Mouse (Mus musculus) yolk sac, embryonic 10.5 days (tissue): ENCODE data around the gene Tmprss2.

Source experiments
- DNase-seq: peaks from one replicate; pipeline ENCODE4 v3.0.0-alpha.2; 2017; ENCODE audit warnings: low spot score

The Tmprss2 gene

DNA sequence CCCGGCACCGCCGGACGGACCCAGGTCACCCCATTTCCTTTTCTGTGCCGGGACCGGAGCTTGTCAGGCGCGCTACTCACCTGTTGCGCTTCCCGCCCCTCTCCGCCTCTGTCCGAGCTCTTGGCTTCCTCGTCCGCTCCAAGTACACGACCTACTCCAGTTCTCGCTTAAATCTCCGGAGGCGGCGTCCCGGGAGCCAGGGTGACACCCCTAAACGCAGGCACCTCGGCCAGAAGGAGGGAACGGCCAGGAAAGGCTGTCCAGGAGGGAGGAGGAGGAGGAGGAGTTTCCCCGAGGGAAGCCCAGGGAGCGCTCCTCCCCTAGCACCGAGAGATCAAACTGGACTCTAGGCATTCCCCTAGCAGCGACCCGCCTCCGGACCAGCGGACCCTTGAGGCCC, at the start of gene Tmprss2:
Gene Tmprss2, minus strand, starts transcription at position 257 of the 400 bp plus-strand sequence.
- peak; percentile 92 for DNase-seq

DNA sequence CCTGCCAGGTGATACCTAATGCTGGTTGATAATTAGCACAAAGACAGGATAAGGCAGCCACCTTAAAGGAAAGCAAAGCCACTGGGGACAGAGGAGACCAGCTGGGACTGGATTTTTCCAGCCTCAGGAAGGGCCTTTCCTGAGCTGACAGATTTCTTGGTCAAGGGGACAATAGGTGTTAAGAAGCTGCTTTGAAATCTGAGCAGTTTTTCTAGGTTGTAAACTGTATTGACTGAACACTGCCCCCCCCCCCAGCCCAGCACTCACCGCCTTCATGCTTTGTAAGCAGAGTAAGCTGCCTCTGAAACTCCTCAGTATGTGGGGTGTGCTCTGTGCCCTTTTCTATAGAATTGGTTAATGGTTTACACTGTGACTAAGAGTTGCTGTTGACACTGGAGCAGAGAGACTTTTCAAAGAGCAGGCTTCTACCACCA, 48.2 kb upstream of the Tmprss2 start:
- DNase-seq = peak; percentile 89

DNA sequence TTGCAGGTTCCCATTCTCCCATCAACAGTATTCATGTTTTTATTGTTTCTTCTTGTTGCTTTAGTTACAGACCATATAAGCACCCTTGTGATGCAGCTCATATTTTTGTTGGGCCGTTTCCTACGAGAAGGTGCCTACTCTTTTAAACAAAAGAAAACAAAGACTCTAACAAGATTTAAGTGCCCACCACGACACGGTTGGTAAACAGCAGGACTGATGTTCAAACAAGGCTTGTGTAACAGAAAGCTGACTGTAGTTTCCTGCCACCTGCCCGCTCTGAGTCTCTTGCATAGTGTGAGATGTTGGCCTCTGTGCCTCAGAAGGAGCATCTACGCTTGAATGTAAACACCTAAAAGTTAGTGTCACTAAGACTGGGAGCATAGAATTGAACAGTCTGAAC, 47.5 kb upstream of the Tmprss2 start:
- DNase-seq = no peak

DNA sequence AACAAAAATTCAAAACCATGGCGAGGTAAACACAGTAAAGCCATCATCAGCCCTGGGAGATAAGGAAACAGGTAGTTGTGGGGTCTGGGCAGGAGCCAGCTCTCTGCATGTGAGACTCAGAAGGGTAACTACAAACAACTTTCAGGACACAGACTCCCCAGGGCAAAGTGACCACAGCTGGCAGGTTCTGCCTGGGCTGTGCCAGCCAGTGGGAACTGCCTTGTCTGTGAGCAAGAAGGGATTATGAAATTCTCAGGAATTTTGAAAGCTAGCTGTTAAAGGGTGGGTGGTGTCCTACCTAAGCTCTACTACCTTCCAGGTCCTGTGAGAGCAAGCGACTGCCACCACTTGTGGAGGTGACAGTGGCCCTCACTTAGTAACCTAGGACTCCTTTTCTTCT, 44.8 kb upstream of the Tmprss2 start:
- no peak for DNase-seq

DNA sequence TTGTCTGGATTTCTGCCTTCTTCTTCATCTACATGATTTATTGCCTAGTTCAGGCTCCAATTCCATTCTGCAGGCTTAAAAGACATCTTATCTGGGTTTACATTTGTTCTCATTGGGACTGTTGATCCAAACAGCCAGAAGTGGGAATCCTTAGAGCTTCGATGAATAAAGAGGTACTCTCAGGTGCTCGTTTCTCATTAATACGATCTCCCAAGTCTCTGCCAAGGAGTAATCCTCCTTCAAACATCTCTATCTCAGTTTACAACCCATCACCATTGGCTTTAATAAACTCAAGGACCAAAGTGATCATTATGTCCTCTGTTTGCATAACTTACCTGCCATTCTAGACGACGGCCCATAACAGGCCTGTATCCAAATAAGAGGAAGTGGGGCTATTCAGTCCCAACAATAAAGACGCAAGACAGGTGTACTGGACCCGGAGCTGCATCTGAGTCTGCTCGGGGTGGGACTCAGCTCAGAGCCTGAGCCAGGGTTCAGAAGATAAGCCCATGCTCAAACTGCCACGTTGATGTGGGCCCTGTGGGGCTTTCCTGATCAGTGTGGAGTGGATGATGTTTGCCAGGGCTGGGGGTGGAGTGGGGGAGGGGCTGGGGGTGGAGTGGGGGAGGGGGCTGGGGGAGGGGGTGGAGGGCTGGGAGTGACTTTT, 38.7 kb upstream of the Tmprss2 start:
- DNase-seq = no peak

DNA sequence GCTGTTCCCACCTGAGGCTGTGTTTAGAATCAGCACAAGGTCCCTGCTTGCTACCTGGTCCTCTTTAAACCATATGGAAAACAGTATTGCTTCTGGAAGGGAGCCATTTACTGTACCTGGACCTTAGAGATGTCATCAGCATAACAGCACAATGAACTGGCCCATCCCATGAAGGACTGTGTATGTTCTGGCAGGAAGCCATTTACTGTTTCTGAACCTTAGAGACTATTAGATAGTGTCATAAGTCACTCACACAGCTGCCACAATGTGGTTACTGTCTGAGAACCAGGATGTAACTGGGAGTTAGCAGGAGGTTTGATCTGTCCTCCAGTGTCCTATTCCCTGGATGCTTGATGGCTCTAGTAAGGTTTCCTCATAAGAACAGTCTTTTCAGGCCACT, 33.7 kb upstream of the Tmprss2 start:
- DNase-seq = no peak

DNA sequence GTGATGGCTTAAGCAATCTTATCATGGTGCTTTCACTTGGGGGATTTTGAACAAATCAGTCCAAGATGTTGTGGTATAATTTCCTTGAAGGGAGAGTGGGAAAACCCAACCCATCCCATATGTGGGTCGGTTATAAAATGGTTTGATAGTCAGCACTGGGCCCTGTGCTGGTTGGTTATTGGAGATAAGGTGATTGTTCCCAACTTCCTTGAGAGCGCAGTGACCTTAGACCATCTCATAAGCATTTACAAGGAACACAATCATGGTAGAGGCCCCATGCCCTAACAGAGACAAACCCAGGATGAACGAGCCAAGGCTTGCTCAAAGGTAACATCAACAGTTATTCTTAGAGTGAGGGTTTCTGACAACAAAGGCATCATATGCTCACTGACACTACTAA, 28.6 kb upstream of the Tmprss2 start:
- DNase-seq = no peak

DNA sequence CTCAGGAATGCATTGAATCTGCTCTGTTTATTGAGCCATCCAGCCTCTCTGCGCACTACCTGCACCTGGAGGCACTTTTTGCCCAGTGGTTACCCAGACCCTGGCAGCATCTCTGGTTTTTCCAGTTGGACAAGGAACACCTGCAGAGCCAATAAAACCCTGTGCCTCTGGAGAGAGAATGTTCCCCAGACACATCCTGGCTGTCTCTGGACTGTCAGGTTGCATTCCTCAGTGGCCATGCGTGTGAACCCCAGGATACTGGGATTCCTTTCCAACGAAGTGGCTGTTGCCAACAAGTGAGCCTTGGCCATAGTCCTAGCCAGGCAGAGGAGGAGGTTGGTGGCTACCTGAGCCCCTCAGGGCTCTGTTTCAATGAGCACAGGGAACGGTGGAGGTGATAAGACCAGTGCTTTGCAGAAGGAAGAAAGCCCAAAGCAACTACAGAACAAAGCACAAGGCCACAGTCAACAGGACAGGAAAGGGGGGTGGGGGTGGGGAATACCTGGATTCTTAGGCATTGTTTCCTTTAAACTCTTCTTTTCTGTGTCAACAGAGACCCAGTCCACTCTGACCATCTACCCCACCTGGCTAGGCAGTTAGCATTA, 22.0 kb upstream of the Tmprss2 start:
- no peak for DNase-seq

DNA sequence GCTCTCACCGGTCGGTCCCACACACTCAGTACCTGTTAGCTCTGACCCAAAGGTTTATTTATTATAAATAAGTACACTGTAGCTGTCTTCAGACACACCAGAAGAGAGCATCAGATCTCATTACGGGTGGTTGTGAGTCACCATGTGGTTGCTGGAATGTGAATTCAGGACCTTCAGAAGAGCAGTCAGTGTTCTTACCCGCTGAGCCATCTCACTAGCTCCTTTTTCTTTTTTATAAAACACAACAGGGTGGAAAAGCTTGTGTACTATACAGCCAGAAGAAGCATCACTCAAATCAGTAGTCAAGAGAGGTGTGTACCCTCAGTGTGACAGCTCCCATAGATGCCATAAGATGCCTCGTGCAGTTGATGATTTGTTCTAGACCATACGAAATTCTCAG, 12.2 kb upstream of the Tmprss2 start:
- no peak for DNase-seq

DNA sequence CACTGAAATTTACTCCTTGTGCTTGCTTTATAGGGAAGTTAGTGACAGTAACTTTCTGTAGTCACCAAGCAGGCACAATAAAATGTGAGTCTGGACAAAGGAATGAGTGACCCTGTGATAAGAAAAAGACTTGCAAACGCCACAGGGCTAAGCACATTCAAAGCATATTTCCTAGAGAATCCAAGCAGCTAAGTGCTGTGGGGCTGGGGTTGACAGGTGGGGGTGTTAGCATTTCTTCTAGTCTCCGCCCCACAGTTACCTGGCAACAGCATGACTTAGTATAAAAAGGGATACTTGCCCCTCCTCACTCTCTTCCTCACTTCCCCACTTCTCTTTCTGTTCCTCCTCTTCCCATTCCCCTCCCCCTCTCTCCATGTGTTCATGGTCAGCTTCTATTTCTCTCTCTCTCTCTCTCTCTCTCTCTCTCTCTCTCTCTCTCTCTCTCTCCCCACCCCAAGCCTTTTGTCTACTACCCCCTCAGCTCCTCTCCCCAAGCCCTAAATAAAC, 11.4 kb upstream of the Tmprss2 start:
- no peak for DNase-seq

DNA sequence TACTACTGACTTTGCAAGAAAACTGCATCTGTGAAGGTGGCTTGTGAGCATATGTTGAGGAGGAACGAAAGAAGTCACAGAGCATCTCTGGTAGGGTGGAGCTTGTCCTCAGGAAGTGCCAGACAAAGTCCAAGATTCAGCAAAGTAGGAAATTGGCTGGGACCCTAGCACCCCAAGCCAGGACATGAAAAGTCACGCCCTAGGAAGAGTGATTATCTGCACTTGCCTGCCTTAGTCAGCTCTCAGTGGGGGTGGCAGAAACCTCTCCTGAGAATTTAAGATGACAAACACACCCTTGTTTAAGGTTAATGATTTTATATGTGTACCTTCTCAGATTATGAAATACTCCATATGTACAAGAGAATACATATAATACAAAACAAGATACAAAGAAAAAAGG, 7.3 kb upstream of the Tmprss2 start:
- DNase-seq = no peak

DNA sequence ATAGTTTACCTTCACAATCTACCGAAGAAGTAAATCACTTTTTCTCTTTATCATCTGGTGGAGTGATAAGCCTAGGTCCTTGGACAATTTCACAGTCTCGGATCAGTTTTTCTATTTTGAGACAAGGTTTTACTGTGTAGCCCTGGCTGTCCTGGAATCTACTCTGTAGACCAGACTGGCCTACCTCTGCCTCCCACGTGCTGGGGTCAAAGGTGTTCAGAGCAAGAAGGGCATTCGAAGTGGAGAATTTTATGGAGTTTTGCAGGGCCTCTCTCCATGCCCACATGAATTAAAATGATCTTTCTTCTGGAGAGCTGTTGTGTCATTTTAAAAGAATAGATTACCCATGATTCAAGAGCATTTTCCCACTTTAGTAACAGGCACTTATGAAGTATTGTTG, 1.0 kb upstream of the Tmprss2 start:
- peak; percentile 34 for DNase-seq

DNA sequence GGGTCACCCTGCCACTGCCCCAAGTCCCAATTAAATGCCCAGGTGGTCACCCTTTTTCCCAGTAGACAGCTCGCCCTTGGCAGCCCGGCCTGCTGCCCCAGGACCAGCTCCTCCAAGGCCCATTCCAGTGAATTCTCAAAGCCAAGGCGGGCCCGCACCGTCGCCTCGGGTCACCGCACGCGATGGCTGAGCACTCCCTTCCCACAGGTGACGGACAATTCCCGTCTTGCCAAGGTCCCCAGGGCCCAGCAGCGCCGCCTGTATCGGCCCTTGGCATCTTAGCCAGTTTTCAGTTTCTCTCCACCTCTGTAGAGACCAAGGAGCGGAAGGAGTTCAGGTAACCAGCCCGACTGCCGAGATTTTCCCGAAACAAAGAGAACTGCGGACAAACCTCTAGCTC, 749 bp downstream of the Tmprss2 start:
- peak; percentile 37 for DNase-seq

DNA sequence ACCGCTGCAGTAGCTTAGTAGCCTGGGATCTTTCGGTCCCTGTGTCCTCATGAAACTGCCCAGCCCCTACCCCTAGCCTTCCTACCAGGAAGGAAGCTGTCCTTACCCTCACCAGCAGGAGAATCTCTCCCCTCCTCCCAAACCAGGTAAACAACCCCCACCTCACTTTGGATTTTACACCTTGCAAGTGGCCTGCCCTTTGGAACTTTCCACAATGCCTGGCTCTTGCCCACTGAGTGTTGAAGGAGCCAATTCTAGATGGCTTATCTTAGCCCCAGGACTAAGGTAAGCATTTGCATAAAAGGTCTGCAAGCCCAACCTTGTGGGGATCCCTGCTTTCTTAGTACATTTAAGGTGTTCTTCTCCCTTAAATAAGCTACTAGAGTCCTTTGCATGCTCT, 1.3 kb downstream of the Tmprss2 start:
- DNase-seq = peak; percentile 83

DNA sequence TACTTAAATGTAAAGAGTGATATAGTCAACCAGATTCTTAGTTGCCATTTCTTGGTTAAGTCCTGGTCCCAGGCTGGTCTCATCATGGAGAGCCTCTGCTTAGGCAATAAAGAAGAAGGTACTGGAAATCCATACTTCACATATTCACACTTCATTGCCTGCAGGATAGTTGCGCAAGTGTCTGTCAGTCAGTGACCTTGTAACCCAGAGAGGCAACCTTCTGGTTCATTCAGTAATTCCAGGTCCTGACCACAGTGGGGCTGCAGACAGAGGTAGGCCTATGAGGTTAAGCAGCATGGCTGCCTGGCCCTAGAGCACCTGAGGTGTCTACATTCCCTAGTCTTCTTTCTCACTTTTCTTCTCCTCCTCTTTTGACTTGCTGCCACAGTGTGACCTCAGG, 3.0 kb downstream of the Tmprss2 start:
- peak; percentile 64 for DNase-seq

DNA sequence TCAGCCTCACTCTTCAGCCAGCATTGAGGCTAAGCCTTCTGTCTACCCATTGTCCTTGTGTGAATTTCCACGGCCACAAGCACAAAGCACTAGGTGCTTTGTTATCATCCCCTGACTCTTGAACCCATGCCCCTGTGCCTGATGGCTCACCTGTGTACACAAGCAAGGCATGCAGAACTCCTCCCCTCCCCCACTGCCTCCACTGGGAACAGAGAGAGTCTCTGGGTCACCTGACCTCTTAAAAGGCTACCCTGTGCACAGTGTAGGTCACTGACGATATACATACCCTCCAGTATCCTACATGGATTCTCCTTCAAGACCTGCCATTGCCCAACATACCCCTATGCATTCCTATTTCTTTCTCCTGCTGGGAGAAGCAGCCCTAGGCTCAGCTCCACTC, 4.2 kb downstream of the Tmprss2 start:
- peak; percentile 88 for DNase-seq

DNA sequence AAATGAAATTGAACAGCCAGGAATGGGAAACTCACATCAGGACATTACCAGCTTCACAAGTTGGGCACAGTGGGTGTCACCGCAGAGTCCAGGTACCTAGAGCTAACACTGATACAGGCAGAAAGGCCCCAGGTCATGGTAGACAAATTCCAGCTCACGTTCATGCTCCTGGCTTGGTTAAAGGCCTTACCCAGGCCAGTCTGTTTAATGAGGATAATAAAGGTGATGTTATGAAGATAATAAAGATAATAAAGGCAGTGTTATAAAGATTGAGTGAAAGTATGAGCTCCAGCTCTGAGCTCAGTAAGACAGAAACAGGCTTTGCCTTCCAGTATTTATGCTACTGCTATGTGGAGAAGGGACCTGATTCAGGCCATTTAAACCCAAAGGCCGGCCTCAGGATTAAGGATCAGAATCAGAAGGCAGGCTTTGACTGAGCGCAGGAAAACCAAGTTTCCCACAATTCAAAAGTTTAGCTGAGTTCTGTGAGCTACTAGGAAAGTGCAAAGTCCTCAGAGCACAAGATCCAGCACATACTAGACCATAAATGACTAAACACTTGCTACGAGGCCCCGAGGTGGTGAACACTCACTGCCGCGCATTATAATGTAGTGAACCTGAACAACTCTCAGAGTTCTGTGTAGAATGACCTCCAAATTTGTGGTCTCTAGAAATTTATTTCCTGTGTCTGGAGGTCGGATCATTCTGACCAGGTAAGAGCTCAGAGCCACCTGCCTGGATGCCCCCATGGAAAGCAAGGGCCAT, 4.9 kb downstream of the Tmprss2 start:
- DNase-seq = no peak

DNA sequence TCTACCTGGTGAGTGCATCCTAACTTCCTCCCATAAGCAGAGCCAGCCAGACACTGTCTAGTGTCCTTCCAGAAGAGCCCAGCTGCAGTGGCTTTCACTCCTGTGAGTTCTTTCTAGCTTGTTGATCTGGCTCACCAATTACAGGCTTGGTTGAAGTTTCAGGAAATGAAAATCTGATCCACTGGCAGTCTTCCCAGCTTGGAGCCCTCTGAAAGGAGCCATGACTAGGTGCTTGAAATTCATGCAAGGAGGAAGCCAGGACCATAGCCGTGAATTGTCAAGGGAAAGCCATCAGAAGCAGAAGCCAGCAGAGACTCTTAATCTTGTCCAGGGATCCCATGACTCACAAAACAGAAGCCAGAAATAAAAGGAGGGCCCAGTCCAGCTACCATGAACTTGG, 8.7 kb downstream of the Tmprss2 start:
- no peak for DNase-seq

DNA sequence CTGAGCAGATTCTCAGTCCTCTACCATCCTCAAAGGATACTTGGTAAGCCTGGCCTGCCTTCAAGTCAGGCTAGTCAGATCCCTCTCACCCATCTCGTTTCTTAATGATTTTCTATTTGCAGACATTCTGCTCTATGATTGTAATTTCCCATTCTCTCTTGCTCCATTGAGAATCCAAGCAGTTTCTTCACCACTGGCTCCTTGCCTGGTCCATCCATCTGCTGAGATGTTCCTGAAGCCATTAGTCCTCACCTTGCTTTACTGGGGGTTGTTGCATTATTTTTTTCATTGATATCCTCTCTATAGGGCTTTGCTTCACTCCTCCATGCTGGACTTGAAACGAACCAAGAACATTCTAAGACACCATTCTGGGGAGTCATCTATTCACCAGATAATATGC, 10.4 kb downstream of the Tmprss2 start:
- no peak for DNase-seq

DNA sequence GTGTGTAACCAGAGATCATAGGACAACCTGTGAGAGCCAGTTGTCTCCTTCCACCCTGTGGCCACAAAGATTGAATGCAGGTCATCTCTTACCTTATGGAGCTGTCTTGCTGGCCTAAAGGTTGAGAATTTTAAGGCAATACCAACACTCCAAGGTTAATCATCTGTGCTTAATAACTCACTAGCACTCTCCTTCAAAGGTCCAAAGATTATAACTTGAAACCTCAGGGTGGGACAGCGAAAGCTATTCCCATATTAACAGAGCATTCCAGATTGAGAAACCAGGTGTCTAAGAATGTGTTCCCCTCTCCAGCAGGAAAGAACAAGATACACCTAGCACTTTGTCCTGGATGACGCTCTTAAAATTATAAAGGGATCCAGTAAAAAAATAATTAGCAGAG, 12.9 kb downstream of the Tmprss2 start:
- peak; percentile 51 for DNase-seq

DNA sequence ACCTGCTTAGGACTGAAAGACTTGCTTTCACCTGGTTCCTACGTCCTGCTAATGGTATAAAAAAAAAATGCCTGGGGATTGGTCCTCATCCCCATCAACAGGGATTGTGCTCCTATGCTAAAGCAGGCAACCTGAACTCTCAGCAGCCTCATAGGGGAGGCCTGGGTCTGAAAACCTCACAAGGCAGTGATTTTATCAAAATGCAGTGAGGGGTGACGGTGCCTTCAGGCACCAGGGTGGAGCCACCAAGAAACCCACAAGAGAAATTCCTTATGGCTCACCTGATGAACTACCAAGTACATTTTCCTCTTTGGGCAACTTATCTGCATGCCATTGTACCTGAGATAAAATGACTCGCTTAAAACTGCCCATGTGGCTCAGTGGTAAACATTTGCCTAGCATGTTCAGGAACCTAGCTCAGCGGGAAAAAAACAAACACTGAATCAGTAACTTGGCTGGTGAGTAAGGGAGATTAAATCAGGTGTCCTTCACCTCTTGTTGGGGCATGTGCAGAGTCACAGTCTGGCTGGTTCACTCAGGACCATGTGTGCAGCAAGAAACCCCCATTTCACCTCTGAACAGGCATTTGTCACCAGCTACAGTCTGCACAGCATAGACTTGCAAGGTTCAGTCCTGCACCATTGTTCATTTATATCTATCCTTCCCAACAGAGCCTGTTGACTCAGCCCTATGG, 17.0 kb downstream of the Tmprss2 start:
- DNase-seq = peak; percentile 73

DNA sequence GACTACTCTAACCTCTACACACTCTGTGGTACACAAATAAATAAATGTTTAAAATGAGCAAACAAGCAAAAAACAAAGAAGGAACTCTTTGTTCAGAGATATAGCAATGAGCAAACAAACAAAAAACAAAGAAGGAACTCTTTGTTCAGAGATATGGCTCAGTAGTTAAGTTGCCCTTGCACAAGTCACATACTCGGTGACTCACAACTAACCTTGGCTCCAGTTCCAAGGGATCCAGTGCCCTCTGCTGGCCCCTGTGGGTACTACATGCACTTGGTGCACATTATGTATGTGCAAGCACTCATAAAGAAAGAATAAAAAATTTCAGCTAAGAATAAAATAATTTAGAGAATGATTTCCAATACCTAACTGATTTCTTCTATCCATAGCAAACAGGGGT, 17.9 kb downstream of the Tmprss2 start:
- peak; percentile 59 for DNase-seq

DNA sequence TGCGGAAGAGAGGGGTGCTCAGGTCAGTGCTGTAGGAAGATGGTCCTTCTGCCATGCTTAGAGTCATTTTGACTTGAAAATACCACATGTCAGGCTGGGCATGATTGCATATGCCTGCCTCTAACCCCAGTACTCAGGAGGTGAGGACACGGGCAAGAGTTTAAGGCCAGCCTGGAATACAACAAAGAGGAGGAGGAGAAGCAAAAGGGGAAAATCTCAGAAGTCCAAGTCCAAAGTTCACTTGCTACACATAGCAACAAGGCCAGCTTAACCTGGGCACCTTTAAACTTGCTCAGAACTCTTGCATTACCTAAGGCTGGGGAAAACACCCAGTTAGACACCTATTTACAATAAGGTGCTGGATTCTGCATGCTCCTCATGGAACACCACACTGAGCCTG, 19.5 kb downstream of the Tmprss2 start:
- no peak for DNase-seq
